Mouse (Mus musculus): Measurements from ENCODE around the gene Gpn3. TPM values are rescaled to one million over a fixed set of nuclear protein-coding genes. Genes with fewer than 3 reads are reported as not detected.
"Not testable (repeated sequence)": the region's sequence is repeated elsewhere in the genome, so short reads cannot be mapped to it uniquely, and the experiment has no call there.

The Gpn3 gene
- total RNA-seq, 2 experiments from 2014 or later, result 24.9 to 27.5 TPM

DNA sequence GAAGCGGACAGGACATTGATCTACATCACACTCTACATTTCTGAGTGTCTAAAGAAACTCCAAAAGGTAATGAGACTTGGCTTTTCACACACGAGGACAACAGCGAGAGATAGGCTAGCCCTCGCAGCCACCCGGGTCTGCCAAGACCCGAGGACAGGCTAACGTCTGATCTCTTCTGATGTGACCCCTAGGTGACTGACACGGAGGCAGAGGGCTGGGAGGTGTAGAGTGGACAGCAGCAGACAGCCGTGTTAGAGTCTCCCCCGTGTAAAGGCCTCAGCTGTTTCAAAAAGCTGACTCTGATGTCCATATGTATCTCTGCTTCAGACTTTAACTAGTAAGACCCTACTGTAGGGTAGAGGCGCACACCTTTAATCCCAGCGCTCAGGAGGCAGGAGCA lies 31.7 kb downstream of the Gpn3 start:
- TF ChIP-seq CTCF (IDR thresholded peaks at IDR 0.05), result no peak
- intact Hi-C loops (cut with DNase I), result loop anchor here (5.0 kb wide), 1 partner anchor 324 kb away; no protein-coding TSS in a partner anchor
- DNase-seq (ENCODE audit: extremely low spot score in 1 of 2, low spot score in 2 of 2), result no peak

DNA sequence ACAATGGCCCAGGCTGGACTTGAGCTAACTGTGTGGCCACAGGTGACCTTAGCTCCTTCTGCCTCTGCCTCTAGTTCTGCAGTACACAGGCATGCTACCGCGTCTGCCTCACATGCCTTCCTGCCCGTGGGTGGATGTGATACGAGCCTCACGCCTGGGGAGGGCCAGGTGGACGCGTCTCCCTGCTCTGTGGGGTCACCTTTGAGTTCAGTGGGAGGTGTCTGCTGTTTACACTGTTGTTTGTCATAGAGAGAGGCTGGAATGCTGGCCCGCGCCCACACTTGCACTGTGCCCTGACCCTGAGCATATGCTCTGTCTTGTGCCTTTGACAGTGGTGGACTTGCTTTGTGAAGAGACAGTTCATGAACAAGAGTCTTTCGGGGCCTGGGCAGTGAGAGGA lies 33.9 kb downstream of the Gpn3 start:
- no peak for DNase-seq (ENCODE audit: extremely low spot score in 1 of 2, low spot score in 2 of 2)
- Histone ChIP-seq H3K4me3 (no peak overlapping the region), H3K27ac (no peak overlapping the region)
- intact Hi-C loops (cut with DNase I), result no loop called here
- TF ChIP-seq CTCF (IDR thresholded peaks at IDR 0.05), result no peak

More for the DNA sequence above, 31.7 kb downstream of the Gpn3 start:
- H3K27ac ChIP-seq, result no peak overlapping the region
- H3K4me3 ChIP-seq, result no peak overlapping the region

DNA sequence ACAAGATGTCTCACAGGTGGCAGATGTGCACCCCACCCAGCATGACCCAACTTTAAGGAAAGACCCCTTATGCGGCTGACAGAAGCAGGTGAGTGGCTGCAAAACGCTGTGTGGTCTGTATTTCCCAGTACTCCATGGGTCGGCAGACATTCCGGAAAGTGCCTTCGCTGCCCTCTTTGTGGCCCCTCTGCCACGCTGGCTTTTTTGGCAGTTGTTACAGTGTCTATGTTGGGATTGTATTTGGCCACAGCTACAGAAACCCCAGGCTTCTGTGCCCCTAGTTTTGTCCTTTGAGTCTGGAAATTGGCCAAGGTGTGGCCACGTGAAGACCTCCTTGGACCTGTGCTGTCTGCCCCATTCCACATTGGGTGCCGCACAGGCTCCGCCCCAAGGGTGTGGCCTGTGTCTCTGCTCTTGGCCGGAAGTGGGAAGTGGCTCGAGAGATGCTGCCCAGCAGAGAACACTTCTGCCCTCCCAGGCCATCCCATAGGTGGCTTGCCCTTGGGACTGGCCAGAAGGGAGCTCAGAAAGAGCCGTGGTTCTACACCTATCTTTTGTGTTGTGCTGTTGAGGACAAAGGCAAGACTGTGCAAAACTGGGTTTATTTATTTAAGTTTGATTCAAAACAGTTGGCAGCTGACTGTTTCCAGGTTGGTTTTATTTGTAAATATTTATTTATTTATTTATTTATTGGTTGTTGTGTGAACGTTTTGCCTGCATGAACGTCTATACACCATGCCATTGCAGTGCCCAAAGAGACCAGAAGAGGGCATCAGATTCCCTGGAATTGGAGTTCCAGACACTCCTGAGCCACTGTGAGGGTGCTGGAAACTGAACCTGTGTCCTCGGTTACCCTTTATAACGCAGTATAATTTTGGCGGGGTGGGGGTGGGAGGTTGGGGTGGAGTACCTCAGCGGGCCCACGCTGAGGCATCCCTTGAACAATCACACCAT lies 38.3 kb downstream of the Gpn3 start:
- H3K27ac ChIP-seq, result no peak overlapping the region
- no peak overlapping the region for H3K4me3 ChIP-seq
- no peak for DNase-seq (ENCODE audit: extremely low spot score in 1 of 2, low spot score in 2 of 2)
- intact Hi-C loops (cut with DNase I), result no loop called here
- peak; percentile 30 for TF ChIP-seq CTCF (IDR thresholded peaks at IDR 0.05)

GRCm38 (mm10) chr5:122411892-122412291 lies 40.2 kb downstream of the Gpn3 start:
- no peak for TF ChIP-seq CTCF (IDR thresholded peaks at IDR 0.05)
- H3K27ac ChIP-seq, result no peak overlapping the region
- intact Hi-C loops (cut with DNase I), result no loop called here
- no peak overlapping the region for H3K4me3 ChIP-seq
- no peak for DNase-seq (ENCODE audit: extremely low spot score in 1 of 2, low spot score in 2 of 2)

DNA sequence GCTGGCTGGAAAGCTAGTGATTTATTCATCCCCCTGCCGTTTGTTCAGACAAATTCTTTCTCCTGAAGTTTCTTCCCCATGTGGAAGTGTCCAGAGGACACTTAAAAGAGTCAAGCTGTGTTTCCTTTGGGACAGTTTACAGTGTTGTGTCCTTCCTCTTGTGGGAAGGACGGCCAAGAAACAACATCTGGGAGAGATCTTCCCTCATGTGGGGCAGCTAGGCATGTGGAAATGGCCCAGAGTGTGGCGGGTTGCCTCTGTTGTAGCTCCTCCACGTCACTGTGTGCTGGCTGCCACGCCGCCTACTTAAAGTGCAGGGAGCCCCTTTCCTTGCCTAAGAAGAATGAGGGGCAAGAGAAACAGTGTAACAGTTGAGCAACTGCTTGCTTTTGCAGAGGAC lies 41.1 kb downstream of the Gpn3 start:
- no peak overlapping the region for H3K4me3 ChIP-seq
- intact Hi-C loops (cut with DNase I), result no loop called here
- TF ChIP-seq CTCF (IDR thresholded peaks at IDR 0.05), result no peak
- H3K27ac ChIP-seq, result no peak overlapping the region
- DNase-seq (ENCODE audit: extremely low spot score in 1 of 2, low spot score in 2 of 2), result no peak

- intact Hi-C loops (cut with DNase I), result no loop called here
- no peak for TF ChIP-seq CTCF (IDR thresholded peaks at IDR 0.05)
- no peak overlapping the region for H3K27ac ChIP-seq
- no peak overlapping the region for H3K4me3 ChIP-seq
- no peak for DNase-seq (ENCODE audit: extremely low spot score in 1 of 2, low spot score in 2 of 2)
Measured at GRCm38 (mm10) chr5:122414351-122414750, 42.7 kb downstream of the Gpn3 start.

- no peak for DNase-seq (ENCODE audit: extremely low spot score in 1 of 2, low spot score in 2 of 2)
- Histone ChIP-seq H3K27ac (no peak overlapping the region), H3K4me3 (no peak overlapping the region)
- TF ChIP-seq CTCF (IDR thresholded peaks at IDR 0.05), result no peak
- intact Hi-C loops (cut with DNase I), result no loop called here
Measured at GRCm38 (mm10) chr5:122415465-122415864, 43.8 kb downstream of the Gpn3 start.

DNA sequence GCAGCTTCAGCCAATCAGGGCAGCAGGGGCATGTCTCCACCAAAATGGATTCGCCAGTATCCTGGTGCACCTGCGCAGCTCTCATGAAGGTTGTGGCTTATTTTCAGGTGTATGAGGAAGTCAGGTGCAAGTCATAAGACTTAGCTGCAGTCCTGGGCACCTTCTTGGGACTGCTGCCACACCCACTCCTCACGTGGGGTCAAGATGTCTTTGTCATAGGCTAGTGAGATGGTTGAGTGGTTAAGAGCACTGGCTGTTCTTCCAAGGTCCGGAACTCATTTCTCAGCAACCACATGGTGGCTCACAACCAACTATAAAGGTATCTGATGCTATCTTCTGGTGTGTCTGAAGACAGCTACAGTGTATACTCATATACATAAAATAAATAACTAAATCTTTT lies 49.0 kb downstream of the Gpn3 start:
- H3K27ac ChIP-seq, result not testable (repeated sequence)
- intact Hi-C loops (cut with DNase I), result loop anchor here (5.0 kb wide), 2 partner anchors 207 to 307 kb away; no protein-coding TSS in a partner anchor

DNA sequence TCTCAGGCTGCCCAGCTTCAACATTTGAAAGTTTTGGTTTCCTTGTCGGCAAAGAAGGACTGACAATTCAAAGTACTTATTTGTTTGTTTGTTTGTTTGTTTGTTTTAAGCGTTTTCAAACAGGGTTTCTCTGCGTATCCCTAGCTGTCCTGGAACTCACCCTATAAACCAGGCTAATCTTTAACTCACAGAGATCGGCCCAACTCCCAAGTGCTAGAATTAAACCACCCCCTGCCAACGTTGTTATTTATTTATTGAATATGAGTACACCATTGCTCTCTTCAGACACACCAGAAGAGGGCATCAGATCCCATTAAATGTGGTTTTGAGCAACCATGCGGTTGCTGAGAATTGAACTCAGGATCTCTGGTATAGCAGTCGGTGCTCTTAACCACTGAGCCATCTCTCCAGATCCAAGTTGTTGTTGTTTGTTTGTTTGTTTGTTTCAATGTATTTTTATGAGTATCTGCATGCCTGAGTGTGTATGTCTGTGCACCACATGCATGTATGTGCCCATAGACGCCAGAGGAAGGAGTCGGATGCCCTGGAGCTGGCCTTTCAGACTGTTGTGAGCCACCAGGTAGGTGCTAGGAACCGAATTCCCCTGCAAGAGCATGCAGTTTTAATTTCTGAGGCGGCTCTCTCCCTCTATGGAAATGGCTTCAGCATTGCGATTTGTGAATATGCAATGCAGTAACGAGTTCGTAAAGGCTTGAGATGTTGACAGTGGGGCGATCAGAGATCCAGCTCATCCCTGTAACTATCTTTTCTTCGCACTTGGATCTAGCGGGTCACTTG lies 49.8 kb downstream of the Gpn3 start, which contains the start of gene Anapc7:
TSS of gene Anapc7 (plus strand) at position 423 of the 798 bp plus-strand sequence.
- no peak for DNase-seq (ENCODE audit: extremely low spot score in 1 of 2, low spot score in 2 of 2)
- intact Hi-C loops (cut with DNase I), result loop anchor here (5.0 kb wide), 2 partner anchors 206 to 306 kb away; no protein-coding TSS in a partner anchor
- TF ChIP-seq CTCF (IDR thresholded peaks at IDR 0.05), result peak; percentile 39
- peak within 1 kb of the TSS; percentile 98 for H3K27ac ChIP-seq
- H3K4me3 ChIP-seq, result peak within 1 kb of the TSS; percentile 74

More for the DNA sequence above, 49.0 kb downstream of the Gpn3 start:
- DNase-seq (ENCODE audit: extremely low spot score in 1 of 2, low spot score in 2 of 2); H3K4me3 ChIP-seq: not testable (repeated sequence)

DNA sequence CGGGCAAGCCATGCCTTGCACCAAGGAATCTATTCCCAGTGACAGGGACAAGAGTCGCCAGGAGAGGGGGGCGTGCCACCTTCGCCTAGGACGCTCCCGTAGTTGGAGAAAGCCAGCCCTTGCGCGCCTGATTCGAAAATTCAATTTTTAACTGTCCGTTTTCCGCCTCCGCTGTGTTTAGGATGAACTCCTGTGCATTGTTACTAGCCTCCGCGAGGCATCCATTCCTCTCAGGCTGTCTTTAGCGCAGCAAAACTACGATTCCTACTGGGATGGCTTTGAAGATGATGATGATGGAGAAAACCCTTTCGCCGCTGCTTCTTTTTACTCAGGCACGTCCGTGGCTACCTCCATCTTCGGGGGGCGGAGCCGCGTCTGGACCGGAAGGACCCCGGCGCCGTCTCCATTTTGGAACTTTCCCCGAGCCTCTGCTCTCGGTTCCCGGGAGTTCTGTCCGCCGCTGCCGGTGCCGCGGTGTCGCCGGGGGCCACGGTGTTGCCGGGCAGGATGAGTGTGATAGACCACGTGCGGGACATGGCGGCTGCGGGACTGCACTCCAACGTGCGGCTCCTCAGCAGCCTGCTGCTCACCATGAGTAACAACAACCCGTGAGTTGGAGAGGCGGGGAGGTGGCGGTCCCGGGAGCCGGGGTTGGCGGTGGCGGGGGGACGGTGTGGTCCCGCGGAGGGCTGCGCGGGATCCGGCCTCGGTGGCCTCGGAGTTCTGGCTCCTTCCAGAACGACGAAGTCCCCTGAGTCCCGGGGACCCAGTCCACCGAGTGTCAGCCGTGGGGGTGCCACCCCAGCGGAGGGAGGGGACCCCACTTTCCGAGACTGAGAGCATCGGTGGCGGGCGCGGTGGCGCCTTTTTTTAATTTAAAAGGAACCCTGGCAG lies 50.6 kb downstream of the Gpn3 start:
- TF ChIP-seq CTCF (IDR thresholded peaks at IDR 0.05), result no peak; the same call in 1 of the 2 replicates
- H3K27ac ChIP-seq, result peak overlapping the region; percentile 98
- intact Hi-C loops (cut with DNase I), result loop anchor here (5.0 kb wide), 2 partner anchors 205 to 305 kb away; no protein-coding TSS in a partner anchor
- peak overlapping the region; percentile 74 for H3K4me3 ChIP-seq
- DNase-seq (ENCODE audit: extremely low spot score in 1 of 2, low spot score in 2 of 2), result peak; percentile 85 to 88

GRCm38 (mm10) chr5:122423083-122423482 lies 51.4 kb downstream of the Gpn3 start:
- H3K4me3 ChIP-seq, result peak overlapping the region; percentile 74
- no peak overlapping the region for H3K27ac ChIP-seq
- intact Hi-C loops (cut with DNase I), result loop anchor here (5.0 kb wide), 2 partner anchors 204 to 304 kb away; no protein-coding TSS in a partner anchor
- no peak for TF ChIP-seq CTCF (IDR thresholded peaks at IDR 0.05)
- no peak for DNase-seq (ENCODE audit: extremely low spot score in 1 of 2, low spot score in 2 of 2)

Data from left cerebral cortex, adult 2 months (tissue).